ENCODE assay signal across 8 mouse cellular contexts in the genomic region with DNA sequence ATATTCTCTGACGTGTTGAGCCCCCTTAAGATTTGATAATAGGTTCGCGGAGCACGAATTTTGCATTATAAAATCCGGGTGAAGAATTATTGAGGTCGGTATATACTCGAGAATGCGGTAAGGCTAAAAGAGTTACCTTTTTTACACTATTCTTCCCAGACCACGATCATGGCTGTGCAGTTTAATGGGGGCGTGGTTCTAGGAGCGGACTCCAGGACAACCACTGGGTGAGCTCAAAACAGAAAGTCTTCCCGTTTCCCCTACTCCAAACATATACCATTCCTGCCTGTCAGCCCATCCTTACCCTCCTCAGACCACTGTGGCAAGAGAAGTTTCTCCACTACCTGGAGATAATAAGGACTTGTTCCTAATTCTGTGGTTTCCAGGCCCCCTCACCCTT. TPM values are rescaled to one million over a fixed set of nuclear protein-coding genes. Genes with fewer than 3 reads are reported as not detected.
A peak's percentile ranks its signal among the peaks of the same experiment; 100 is the strongest.
DNase-seq lines count a peak whose midpoint lies in the region; ATAC-seq and TF ChIP-seq lines count a peak whose summit lies in the region.

No protein-coding gene starts in this region.

- TF ChIP-seq POLR2A in cortical plate, adult 2 months (IDR thresholded peaks at IDR 0.05; ENCODE audit: extremely low read depth, insufficient read depth, low read length), result no peak

- H3K4me2 ChIP-seq in hindbrain, embryonic 16.5 days (ENCODE audit: low read length), result peak overlapping the region; percentile 73
- H3K4me2 ChIP-seq in midbrain, postnatal 0 days (ENCODE audit: low read depth, low read length, poor library complexity, severe bottlenecking), result peak overlapping the region; percentile 69

- WGBS in hindbrain, embryonic 16.5 days, result 4% methylated on average over 12 of the region's 12 CpGs
- 1% methylated on average over 12 of the region's 12 CpGs for WGBS in midbrain, postnatal 0 days

- peaks cover 23% of the 10 kb centered on the region for H3K36me3 ChIP-seq in hindbrain, embryonic 16.5 days (ENCODE audit: control insufficient read depth, insufficient read depth, low read length)
- peaks cover 22% of the 10 kb centered on the region for H3K36me3 ChIP-seq in midbrain, postnatal 0 days (ENCODE audit: insufficient read depth, low read length)

- DNase-seq in left cerebral cortex, adult 2 months (ENCODE audit: extremely low spot score in 1 of 2, low spot score in 2 of 2), result no peak
- DNase-seq in left cerebral cortex, postnatal 14 days (ENCODE audit: low spot score in 2 of 2), result no peak
- DNase-seq in midbrain, postnatal 0 days (ENCODE audit: low spot score), result no peak
- no peak for DNase-seq in right cerebral cortex, postnatal 4 days
- DNase-seq in layer of hippocampus, postnatal 14 days (ENCODE audit: low spot score in 2 of 2), result no peak
- no peak for DNase-seq in spleen, adult 12 weeks (ENCODE audit: low spot score)

- peak overlapping the region; percentile 73 for H3K4me3 ChIP-seq in left cerebral cortex, adult 2 months
- H3K4me3 ChIP-seq in cortical plate, adult 2 months (ENCODE audit: insufficient read depth, low read length), result peak overlapping the region; percentile 45
- H3K4me3 ChIP-seq in hindbrain, embryonic 16.5 days (ENCODE audit: low read length), result peak overlapping the region; percentile 74
- H3K4me3 ChIP-seq in midbrain, postnatal 0 days (ENCODE audit: low read depth, low read length), result peak overlapping the region; percentile 62

- H3K27me3 ChIP-seq in hindbrain, embryonic 16.5 days (replicated peaks; ENCODE audit: control insufficient read depth, insufficient read depth, low read length), result no peaks in the 10 kb centered on the region
- H3K27me3 ChIP-seq in midbrain, postnatal 0 days (ENCODE audit: insufficient read depth, low read length), result no peaks in the 10 kb centered on the region

- no peaks in the 10 kb centered on the region for H3K9me3 ChIP-seq in hindbrain, embryonic 16.5 days (ENCODE audit: control insufficient read depth, low read length)
- no peaks in the 10 kb centered on the region for H3K9me3 ChIP-seq in midbrain, postnatal 0 days (ENCODE audit: low read length)

- TF ChIP-seq CTCF in left cerebral cortex, adult 2 months (IDR thresholded peaks at IDR 0.05), result no peak
- TF ChIP-seq CTCF in cortical plate, adult 2 months (IDR thresholded peaks at IDR 0.05; ENCODE audit: extremely low read depth, insufficient read depth, low read length), result no peak
- TF ChIP-seq CTCF in midbrain, postnatal 0 days (IDR thresholded peaks at IDR 0.05), result no peak

- peak overlapping the region; percentile 67 for H3K27ac ChIP-seq in left cerebral cortex, adult 2 months
- no peak overlapping the region for H3K27ac ChIP-seq in cortical plate, adult 2 months (ENCODE audit: insufficient read depth, low read length)
- H3K27ac ChIP-seq in hindbrain, embryonic 16.5 days (ENCODE audit: low read depth, low read length), result peak overlapping the region; percentile 66; the same call in 1 of the 2 replicates
- peak overlapping the region; percentile 69 for H3K27ac ChIP-seq in midbrain, postnatal 0 days (ENCODE audit: low read depth, low read length)

- peaks cover 5% of the 10 kb centered on the region; the same call in 1 of the 2 replicates for H3K4me1 ChIP-seq in cortical plate, adult 2 months (ENCODE audit: control insufficient read depth, insufficient read depth, low read length)
- H3K4me1 ChIP-seq in hindbrain, embryonic 16.5 days (ENCODE audit: control insufficient read depth, insufficient read depth, low read depth, low read length), result peaks cover 10% of the 10 kb centered on the region
- H3K4me1 ChIP-seq in midbrain, postnatal 0 days (ENCODE audit: insufficient read depth, low read length), result 0 out of 2 replicates have a peak, but pooled peaks cover 4% of the 10 kb centered on the region

- H3K9ac ChIP-seq in hindbrain, embryonic 16.5 days (ENCODE audit: low read depth, low read length), result peak overlapping the region; percentile 76
- peak overlapping the region; percentile 80 for H3K9ac ChIP-seq in midbrain, postnatal 0 days (replicated peaks; ENCODE audit: low read length, poor library complexity, severe bottlenecking)

- peak; percentile 18 for ATAC-seq in hindbrain, embryonic 16.5 days
- ATAC-seq in midbrain, postnatal 0 days (ENCODE audit: low FRiP score), result peak; percentile 50; the same call in 1 of the 2 replicates

- intact Hi-C loops in left cerebral cortex, adult 2 months (cut with DNase I), result loop anchor here (2.0 kb wide), 1 partner anchor 37 kb away; a partner anchor contains a TSS
- intact Hi-C loops in left cerebral cortex, postnatal 14 days (cut with DNase I), result no loop called here

RNA-seq across cellular contexts. Expression of a gene that starts 0.6 kb away (rescaled TPM):
- 100 to 1,000 TPM; 164 to 169 TPM for total RNA-seq in left cerebral cortex, adult 2 months (2021)
- total RNA-seq in left cerebral cortex, postnatal 14 days (2021), result 100 to 1,000 TPM; 181 to 196 TPM
- 240 and 248 TPM in 2 replicates for polyA plus RNA-seq in cortical plate, adult 2 months (2012; rRNA removed)
- polyA plus RNA-seq in hindbrain, embryonic 16.5 days (2015; fragmentation: Nextera tagmentation; extraction: Ambion mirVana), result 775 and 820 TPM in 2 replicates
- 455 and 493 TPM in 2 replicates for total RNA-seq in midbrain, postnatal 0 days (2014; rRNA removed)
- 818 and 874 TPM in 2 replicates for polyA plus RNA-seq in midbrain, postnatal 0 days (2015; fragmentation: Nextera tagmentation; extraction: Ambion mirVana)
- 100 to 1,000 TPM; 198 to 203 TPM for total RNA-seq in layer of hippocampus, postnatal 14 days (2021)

RNA-seq across cellular contexts. Expression of a gene that starts 6.7 kb away (rescaled TPM):
- total RNA-seq in left cerebral cortex, adult 2 months (2021), result not detected
- not detected for total RNA-seq in left cerebral cortex, postnatal 14 days (2021)
- polyA plus RNA-seq in cortical plate, adult 2 months (2012; rRNA removed), result not detected in 2 replicates
- 0.39 and 0.40 TPM in 2 replicates for polyA plus RNA-seq in hindbrain, embryonic 16.5 days (2015; fragmentation: Nextera tagmentation; extraction: Ambion mirVana)
- total RNA-seq in midbrain, postnatal 0 days (2014; rRNA removed), result not detected in 2 replicates
- polyA plus RNA-seq in midbrain, postnatal 0 days (2015; fragmentation: Nextera tagmentation; extraction: Ambion mirVana), result 0.21 and 0.25 TPM in 2 replicates
- total RNA-seq in layer of hippocampus, postnatal 14 days (2021), result not detected

RNA-seq across cellular contexts. Expression of a gene that starts 7.0 kb away (rescaled TPM):
- total RNA-seq in left cerebral cortex, adult 2 months (2021), result not detected
- total RNA-seq in left cerebral cortex, postnatal 14 days (2021), result not detected
- not detected in 2 replicates for polyA plus RNA-seq in cortical plate, adult 2 months (2012; rRNA removed)
- polyA plus RNA-seq in hindbrain, embryonic 16.5 days (2015; fragmentation: Nextera tagmentation; extraction: Ambion mirVana), result not detected in 2 replicates
- not detected in 2 replicates for total RNA-seq in midbrain, postnatal 0 days (2014; rRNA removed)
- polyA plus RNA-seq in midbrain, postnatal 0 days (2015; fragmentation: Nextera tagmentation; extraction: Ambion mirVana), result not detected in 2 replicates
- not detected for total RNA-seq in layer of hippocampus, postnatal 14 days (2021)

RNA-seq across cellular contexts. Expression of a gene that starts 11.3 kb away (rescaled TPM):
- total RNA-seq in left cerebral cortex, adult 2 months (2021), result not detected
- total RNA-seq in left cerebral cortex, postnatal 14 days (2021), result not detected
- 0.23 and 0.34 TPM in 2 replicates for polyA plus RNA-seq in cortical plate, adult 2 months (2012; rRNA removed)
- 0.34 TPM in 1 of 2 replicates, not detected in the other for polyA plus RNA-seq in hindbrain, embryonic 16.5 days (2015; fragmentation: Nextera tagmentation; extraction: Ambion mirVana)
- total RNA-seq in midbrain, postnatal 0 days (2014; rRNA removed), result not detected in 2 replicates
- 0.53 and 0.65 TPM in 2 replicates for polyA plus RNA-seq in midbrain, postnatal 0 days (2015; fragmentation: Nextera tagmentation; extraction: Ambion mirVana)
- not detected for total RNA-seq in layer of hippocampus, postnatal 14 days (2021)

RNA-seq across cellular contexts. Expression of a gene that starts 14.1 kb away (rescaled TPM):
- 10 to 100 TPM; 12.8 to 13.6 TPM for total RNA-seq in left cerebral cortex, adult 2 months (2021)
- 10 to 100 TPM; 14.8 to 17.4 TPM for total RNA-seq in left cerebral cortex, postnatal 14 days (2021)
- polyA plus RNA-seq in cortical plate, adult 2 months (2012; rRNA removed), result 21.4 and 24.4 TPM in 2 replicates
- polyA plus RNA-seq in hindbrain, embryonic 16.5 days (2015; fragmentation: Nextera tagmentation; extraction: Ambion mirVana), result 20.6 and 21.4 TPM in 2 replicates
- total RNA-seq in midbrain, postnatal 0 days (2014; rRNA removed), result 46.8 and 71.5 TPM in 2 replicates
- 18.0 and 19.4 TPM in 2 replicates for polyA plus RNA-seq in midbrain, postnatal 0 days (2015; fragmentation: Nextera tagmentation; extraction: Ambion mirVana)
- total RNA-seq in layer of hippocampus, postnatal 14 days (2021), result 10 to 100 TPM; 21.9 to 24.5 TPM
